Mouse (Mus musculus) bone marrow macrophage, adult 2 months (primary cell): ENCODE data around the gene Izumo1r. TPM values are rescaled to one million over a fixed set of nuclear protein-coding genes. Genes with fewer than 3 reads are reported as not detected.

Experiments
- H3K27ac ChIP-seq: 2 replicates; pipeline ENCODE4 v1.5.1; 2012; ENCODE audit warnings: low read depth, low read length; ENCODE audit not compliant: insufficient read depth
- H3K4me1 ChIP-seq: 2 replicates; pipeline ENCODE4 v1.6.1; 2012; ENCODE audit warnings: low read length; ENCODE audit not compliant: control insufficient read depth, insufficient read depth
- H3K4me3 ChIP-seq: 2 replicates; pipeline ENCODE4 v1.5.1; 2012; ENCODE audit warnings: mild to moderate bottlenecking, low read length, moderate library complexity; ENCODE audit not compliant: insufficient read depth
- CTCF ChIP-seq: IDR thresholded peaks from 2 replicates; pipeline ENCODE4 v1.5.1; 2012; ENCODE audit warnings: low read depth, mild to moderate bottlenecking, low read length, moderate library complexity
- POLR2A ChIP-seq: IDR thresholded peaks from 2 replicates; pipeline ENCODE4 v1.6.1; 2012; ENCODE audit warnings: mild to moderate bottlenecking, low read depth, low read length, borderline replicate concordance
- polyA plus RNA-seq: library from polyadenylated mRNA; stranded (reverse); fragments of >200 nt; gene quantifications from 2 replicates; pipeline ENCODE4 v1.2.4, GENCODE M21; 2012; ENCODE audit not compliant: missing spikeins, insufficient read depth, insufficient read length

Gene Izumo1r
- polyA plus RNA-seq, 1 experiment, result not detected

DNA sequence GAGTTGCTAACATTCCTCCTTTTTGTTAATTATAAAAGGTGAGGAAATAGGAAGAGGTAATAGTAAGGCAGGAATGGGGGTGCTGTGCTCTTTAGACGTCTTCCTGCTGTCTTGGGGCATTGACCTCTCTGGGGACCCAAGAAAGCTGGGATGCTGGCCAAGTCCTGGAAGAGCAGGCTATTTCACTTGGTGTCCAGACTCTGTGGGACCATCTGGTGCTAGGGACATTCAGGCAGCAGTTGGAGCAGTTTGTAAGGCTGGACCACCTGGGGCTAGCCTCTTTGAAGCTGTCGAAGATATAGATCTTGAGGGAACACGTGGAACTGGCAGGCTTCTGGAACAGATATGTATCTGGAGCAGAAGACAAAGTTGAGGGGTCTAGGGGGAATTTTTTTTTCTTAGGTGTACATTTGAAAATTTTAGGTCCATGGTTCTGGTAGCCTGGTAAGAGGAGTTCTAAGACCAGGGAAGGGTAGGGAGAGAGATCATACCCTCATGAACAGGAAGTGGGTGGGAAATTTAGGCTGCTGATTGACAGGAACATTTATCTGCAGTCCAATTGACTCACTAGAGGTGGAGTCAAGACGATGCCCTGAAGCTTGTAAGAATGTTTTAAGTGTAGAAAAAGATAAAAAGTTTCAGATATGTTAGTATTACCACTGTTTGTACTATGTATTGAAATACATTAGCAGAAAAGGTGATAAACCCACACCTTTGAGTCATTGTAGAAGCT lies 46.7 kb downstream of the Izumo1r start:
- Histone ChIP-seq H3K27ac (no peak overlapping the region), H3K4me1 (no peaks in the 10 kb centered on the region), H3K4me3 (no peak overlapping the region)
- no peak for TF ChIP-seq CTCF
- no peak for TF ChIP-seq POLR2A

GRCm38 (mm10) chr9:14854585-14854984 lies 49.2 kb downstream of the Izumo1r start:
- TF ChIP-seq POLR2A (no peak), CTCF (no peak)

DNA sequence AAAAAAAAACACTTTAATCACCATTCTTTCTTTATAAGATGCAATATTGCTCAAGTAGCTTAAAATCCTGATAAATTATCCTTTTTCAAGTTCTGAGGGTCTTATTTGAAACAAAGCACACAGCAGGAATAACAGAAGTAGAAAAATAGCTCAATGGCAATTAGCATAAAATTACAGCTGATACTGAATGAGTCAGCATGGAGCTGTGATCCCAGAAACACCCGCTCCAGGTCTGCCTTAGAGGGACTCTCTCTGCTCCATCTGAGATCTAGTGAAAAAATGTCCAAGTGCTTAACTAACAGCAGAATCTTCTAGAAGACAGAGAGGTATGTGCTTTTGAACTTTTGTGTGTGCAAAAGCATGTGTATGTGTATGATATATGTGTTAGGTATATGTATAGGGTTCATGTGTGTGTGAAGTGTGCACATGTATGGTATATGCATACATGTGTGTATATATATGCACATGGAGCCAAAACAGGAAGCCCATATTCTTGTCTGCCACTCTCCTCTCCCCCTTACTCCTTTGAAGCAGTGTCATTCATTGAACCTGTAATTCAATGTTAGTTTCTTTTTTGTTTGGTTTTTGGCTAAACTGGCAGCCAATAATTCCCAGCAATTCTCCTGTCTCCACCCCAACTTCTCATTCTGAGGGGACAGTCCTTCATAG lies 55.3 kb downstream of the Izumo1r start:
- Histone ChIP-seq H3K4me1 (peaks cover 2% of the 10 kb centered on the region; the same call in 1 of the 2 replicates), H3K4me3 (no peak overlapping the region), H3K27ac (no peak overlapping the region)
- TF ChIP-seq POLR2A, result no peak
- TF ChIP-seq CTCF, result no peak

More at GRCm38 (mm10) chr9:14854585-14854984, 49.2 kb downstream of the Izumo1r start:
- no peaks in the 10 kb centered on the region for H3K4me1 ChIP-seq
- H3K4me3 ChIP-seq, result no peak overlapping the region
- no peak overlapping the region for H3K27ac ChIP-seq

DNA sequence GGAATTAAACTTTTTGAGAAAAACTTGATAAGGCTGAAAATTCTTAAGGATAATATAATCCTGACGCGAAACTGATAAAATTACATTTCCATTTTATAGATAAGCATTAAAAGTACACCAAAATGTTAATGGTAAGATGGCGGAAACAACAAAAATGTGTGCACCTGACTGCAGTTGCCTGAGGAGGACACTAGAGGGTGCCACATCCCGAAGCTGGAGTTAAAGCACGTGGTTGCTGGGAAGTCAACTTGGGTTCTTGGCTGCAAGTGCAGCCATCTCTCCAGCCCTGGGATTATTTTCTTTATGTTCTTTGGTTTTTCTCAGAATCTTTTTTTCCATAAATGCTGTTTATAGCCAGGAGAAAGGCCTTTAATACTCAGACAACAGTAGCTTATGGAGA lies 57.3 kb downstream of the Izumo1r start:
- TF ChIP-seq CTCF (peak; percentile 70), POLR2A (no peak)
- no peak overlapping the region for H3K4me3 ChIP-seq

GRCm38 (mm10) chr9:14843901-14844300 lies 59.8 kb downstream of the Izumo1r start:
- peaks cover 22% of the 10 kb centered on the region for H3K4me1 ChIP-seq
- H3K4me3 ChIP-seq, result no peak overlapping the region
- TF ChIP-seq CTCF, result no peak
- TF ChIP-seq POLR2A, result no peak
- no peak overlapping the region for H3K27ac ChIP-seq

More for the DNA sequence above, 57.3 kb downstream of the Izumo1r start:
- H3K4me1 ChIP-seq, result peaks cover 14% of the 10 kb centered on the region
- H3K27ac ChIP-seq, result peak overlapping the region; percentile 17

- TF ChIP-seq CTCF, result no peak
- no peak for TF ChIP-seq POLR2A
- no peak overlapping the region for H3K27ac ChIP-seq
Observed at GRCm38 (mm10) chr9:14843311-14843857, 60.4 kb downstream of the Izumo1r start.

DNA sequence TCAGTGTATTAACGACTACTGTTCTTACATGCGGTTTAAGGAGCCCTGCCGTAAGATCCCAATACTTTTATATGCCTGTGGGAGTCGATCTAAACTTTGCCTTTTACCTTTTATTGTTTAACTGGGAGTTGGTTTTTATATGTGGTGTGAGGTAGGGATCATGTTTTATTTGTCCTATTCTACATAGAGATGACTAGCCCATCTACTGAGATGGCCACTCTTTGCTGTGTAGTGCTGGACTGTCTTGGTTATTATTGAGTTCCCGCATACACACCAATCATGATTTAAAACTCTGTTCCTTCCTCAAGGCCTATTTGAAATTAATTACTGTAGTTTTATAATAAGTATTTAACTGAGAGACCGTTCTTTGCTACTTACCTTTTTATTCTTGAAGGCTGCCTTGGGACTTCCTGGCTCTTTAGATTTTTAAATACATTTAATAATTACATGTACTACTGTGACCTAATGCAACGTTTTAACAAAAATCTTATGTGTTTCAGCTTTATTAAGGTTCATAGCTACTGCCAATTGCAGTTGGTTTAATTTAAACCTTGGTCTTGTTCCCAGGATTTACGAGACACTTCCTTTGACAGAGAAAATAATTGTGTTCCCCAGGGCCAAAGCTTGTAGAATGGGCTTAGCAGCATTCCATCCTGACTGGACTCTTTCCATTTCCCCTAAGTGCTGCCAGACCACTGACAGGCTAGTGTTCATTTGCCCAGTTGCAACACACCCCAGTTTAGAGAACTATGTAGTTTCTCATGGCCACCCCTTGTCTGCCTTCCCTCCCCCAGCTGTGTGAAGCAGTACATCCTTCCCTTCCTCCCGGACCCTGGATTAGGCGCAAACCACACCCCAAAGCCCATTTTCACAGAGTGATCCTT lies 61.6 kb downstream of the Izumo1r start:
- peaks cover 26% of the 10 kb centered on the region for H3K4me1 ChIP-seq
- H3K27ac ChIP-seq, result no peak overlapping the region
- TF ChIP-seq POLR2A (no peak), CTCF (no peak)
- H3K4me3 ChIP-seq, result no peak overlapping the region

More at GRCm38 (mm10) chr9:14843311-14843857, 60.4 kb downstream of the Izumo1r start:
- no peak overlapping the region for H3K4me3 ChIP-seq
- peaks cover 22% of the 10 kb centered on the region for H3K4me1 ChIP-seq

DNA sequence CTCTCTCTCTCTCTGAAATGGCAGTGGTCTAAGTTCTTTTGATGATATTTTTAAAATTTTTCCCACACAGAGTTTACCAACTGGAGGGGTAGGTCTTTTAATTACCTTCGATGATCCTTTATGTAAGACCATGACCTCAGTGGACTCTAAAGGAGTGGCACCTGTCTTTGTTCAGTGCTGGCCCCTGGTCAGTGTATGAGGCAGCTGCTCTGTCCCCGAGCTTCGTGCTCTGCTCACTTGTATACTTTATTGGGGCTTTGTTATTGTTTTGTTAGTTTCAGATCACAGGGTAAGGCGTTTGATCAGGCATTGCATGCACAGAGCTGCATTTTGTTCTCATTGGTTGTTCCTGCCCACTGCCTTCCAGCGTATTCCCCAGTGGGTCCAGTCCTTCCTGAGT lies 63.8 kb downstream of the Izumo1r start:
- Histone ChIP-seq H3K27ac (no peak overlapping the region), H3K4me3 (no peak overlapping the region), H3K4me1 (peaks cover 39% of the 10 kb centered on the region)
- TF ChIP-seq CTCF (no peak), POLR2A (no peak)

DNA sequence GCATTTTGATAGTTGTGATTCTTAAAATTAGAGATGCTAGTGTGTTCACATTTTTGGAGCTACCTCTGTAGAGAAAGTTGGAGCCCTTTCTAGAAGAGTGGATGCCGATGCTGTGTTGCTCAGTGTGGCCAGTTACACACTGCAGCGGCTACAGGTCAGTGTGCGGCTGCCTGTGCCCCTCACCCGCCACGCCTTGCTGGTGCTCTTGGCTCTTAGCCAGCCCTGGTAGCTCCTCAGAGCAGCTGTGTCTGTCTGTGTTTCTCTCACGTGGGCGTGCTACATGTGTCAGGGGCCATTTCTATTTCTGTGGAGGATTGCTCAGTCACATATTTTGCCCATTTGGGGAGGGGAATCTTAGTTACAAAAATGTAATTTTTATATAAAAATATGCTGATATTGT lies 64.2 kb downstream of the Izumo1r start:
- no peak for TF ChIP-seq CTCF
- no peak for TF ChIP-seq POLR2A
- H3K4me1 ChIP-seq, result peaks cover 43% of the 10 kb centered on the region
- H3K27ac ChIP-seq, result no peak overlapping the region
- H3K4me3 ChIP-seq, result no peak overlapping the region

Other genes starting within 250 kb of the Izumo1r start
- not detected in 2 replicates for gene Piwil4, start 163.2 kb downstream of the Izumo1r start, polyA plus RNA-seq
- gene Fut4, start 151.6 kb downstream of the Izumo1r start, polyA plus RNA-seq, result 2.4 and 3.0 TPM in 2 replicates
- gene 1700012B09Rik, start 132.9 kb downstream of the Izumo1r start, polyA plus RNA-seq, result not detected in 2 replicates
- gene Mre11a, start 119.3 kb downstream of the Izumo1r start, polyA plus RNA-seq, result 22.0 and 25.2 TPM in 2 replicates
- 12.7 and 19.1 TPM in 2 replicates for gene Ankrd49, start 119.1 kb downstream of the Izumo1r start, polyA plus RNA-seq
- gene Gpr83, start 43.7 kb downstream of the Izumo1r start, polyA plus RNA-seq, result not detected in 2 replicates
- 23.9 and 28.2 TPM in 2 replicates for gene Panx1, start 141.5 kb upstream of the Izumo1r start, polyA plus RNA-seq
- gene Hephl1, start 208.2 kb upstream of the Izumo1r start, polyA plus RNA-seq, result not detected in 2 replicates